ENCODE assay signal across 18 mouse cellular contexts in genomic region chr8:26809943-26810342, GRCm38 (mm10).
"Had no signal": no experiment of that assay in that cellular context is flagged by ENCODE, and none has a peak within 500 bp of the region (broad histone marks: within the 10 kb centered on the region; RNA-seq: fewer than 3 reads in every experiment).

No protein-coding gene starts in this region.

- H3K4me2 ChIP-seq: lung, embryonic 14.5 days; midbrain, embryonic 12.5 days; neural tube, embryonic 12.5 days had no signal

- H3K9ac ChIP-seq: lung, embryonic 14.5 days; midbrain, embryonic 12.5 days; neural tube, embryonic 12.5 days had no signal

- H3K9me3 ChIP-seq: midbrain, embryonic 10.5 days; midbrain, embryonic 12.5 days; neural tube, embryonic 12.5 days had no signal

- ATAC-seq: midbrain, embryonic 16.5 days had no signal

- DNase-seq: lung, adult 18-20 months; lung, embryonic 14.5 days; lung, postnatal 10 days; lung, postnatal 4 days; midbrain, embryonic 14.5 days; retina, postnatal 1 day; right cerebral cortex, adult 18-20 months; right cerebral cortex, postnatal 25 days; right cerebral cortex, postnatal 4 days; spleen, adult 18-20 months; thymus, adult 18-20 months; thymus, postnatal 14 days; thymus, postnatal 36 days had no signal

- H3K36me3 ChIP-seq: midbrain, embryonic 10.5 days; midbrain, embryonic 12.5 days; neural tube, embryonic 12.5 days had no signal

- H3K4me3 ChIP-seq: midbrain, embryonic 10.5 days; midbrain, embryonic 12.5 days; myocyte; neural tube, embryonic 12.5 days had no signal

- H3K27ac ChIP-seq: midbrain, embryonic 10.5 days; midbrain, embryonic 12.5 days; neural tube, embryonic 12.5 days had no signal
